Mouse (Mus musculus): ENCODE measurements around the gene Klhl21. TPM values are rescaled to one million over a fixed set of nuclear protein-coding genes. Genes with fewer than 3 reads are reported as not detected.

The Klhl21 gene
- total RNA-seq, 2 experiments from 2014 or later: 18.8 to 19.3 TPM

Other genes with a start within 250 kb of the Klhl21 start
- gene Camta1, start 146.9 kb upstream of the Klhl21 start, total RNA-seq (2021): 10 to 100 TPM; 51.1 to 60.0 TPM
- gene Dnajc11, start 75.1 kb upstream of the Klhl21 start, total RNA-seq (2021): 10 to 100 TPM; 86.2 to 94.5 TPM
- 10 to 100 TPM; 35.6 to 41.8 TPM for gene Thap3, start 19.8 kb upstream of the Klhl21 start, total RNA-seq (2021)
- gene Phf13, start 12.5 kb upstream of the Klhl21 start, total RNA-seq (2021): 10 to 100 TPM; 24.8 to 28.0 TPM
- 10 to 100 TPM; 16.8 to 17.0 TPM for gene Zbtb48, start 18.9 kb downstream of the Klhl21 start, total RNA-seq (2021)
- under 1 TPM; 0.25 to 0.37 TPM for gene Tas1r1, start 29.8 kb downstream of the Klhl21 start, total RNA-seq (2021)
- gene Nol9, start 30.5 kb downstream of the Klhl21 start, total RNA-seq (2021): 10 to 100 TPM; 22.5 to 23.4 TPM
- gene Plekhg5, start 63.7 kb downstream of the Klhl21 start, total RNA-seq (2021): 10 to 100 TPM; 26.2 to 32.1 TPM
- gene Tnfrsf25, start 107.1 kb downstream of the Klhl21 start, total RNA-seq (2021): 1 to 10 TPM; 1.2 to 1.4 TPM
- 1 to 10 TPM; 1.0 to 5.1 TPM for gene Espn, start 143.6 kb downstream of the Klhl21 start, total RNA-seq (2021)
- not detected for gene Hes2, start 150.1 kb downstream of the Klhl21 start, total RNA-seq (2021)
- 10 to 100 TPM; 39.1 to 44.4 TPM for gene Acot7, start 169.3 kb downstream of the Klhl21 start, total RNA-seq (2021)